Mouse (Mus musculus) 416B (cell line): ENCODE results near the gene Wnk4.

Experiments
- DNase-seq: peaks from one replicate; pipeline ENCODE4 v3.0.0; 2011; ENCODE audit warnings: low read depth

The Wnk4 gene

DNA sequence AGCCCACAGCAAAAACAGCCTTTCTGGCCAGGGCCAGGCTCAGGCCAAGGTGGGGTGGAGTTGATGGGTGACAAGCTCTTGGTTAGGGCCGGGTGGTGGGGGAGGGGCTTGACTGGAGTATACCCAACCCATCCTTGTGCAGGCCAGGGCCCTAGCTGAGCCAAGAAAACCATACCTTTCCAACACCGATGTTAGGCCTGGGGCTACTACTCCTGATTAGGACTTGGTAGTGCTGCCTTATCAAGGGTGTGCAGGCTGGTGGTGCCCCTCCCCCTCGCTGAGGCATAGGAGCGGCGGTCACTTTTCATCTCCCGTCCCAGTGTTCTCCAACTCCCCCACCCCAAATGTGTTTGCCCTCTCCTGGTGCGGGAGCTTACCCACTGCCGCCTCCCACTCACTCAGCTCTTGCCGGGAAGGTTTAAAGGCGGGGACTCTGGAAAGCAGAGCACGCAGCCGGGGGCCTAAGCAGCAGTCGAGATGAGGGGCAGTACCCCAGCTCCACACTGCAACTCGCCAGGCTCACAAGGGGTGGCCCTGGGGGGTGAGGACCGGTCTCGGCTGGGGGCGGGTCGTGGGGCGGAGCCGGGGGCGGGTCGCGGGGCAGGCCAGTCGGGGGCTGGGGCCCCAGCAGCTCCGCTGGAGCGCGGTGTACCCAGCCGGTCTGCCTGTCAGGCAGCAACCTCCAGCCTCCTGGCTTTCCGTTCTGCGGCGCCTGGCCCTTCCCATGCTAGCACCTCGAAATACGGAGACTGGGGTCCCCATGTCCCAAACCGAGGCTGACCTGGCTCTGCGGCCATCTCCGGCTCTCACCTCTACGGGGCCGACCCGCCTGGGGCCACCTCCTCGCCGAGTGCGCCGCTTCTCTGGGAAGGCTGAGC lies at the start of gene Wnk4:
Wnk4 (plus strand) TSS at position 620 of the 878 bp plus-strand sequence.
- DNase-seq, result peak; percentile 45

GRCm38 (mm10) chr11:101211970-101212369 lies 48.4 kb upstream of the Wnk4 start:
- DNase-seq, result peak; percentile 88

DNA sequence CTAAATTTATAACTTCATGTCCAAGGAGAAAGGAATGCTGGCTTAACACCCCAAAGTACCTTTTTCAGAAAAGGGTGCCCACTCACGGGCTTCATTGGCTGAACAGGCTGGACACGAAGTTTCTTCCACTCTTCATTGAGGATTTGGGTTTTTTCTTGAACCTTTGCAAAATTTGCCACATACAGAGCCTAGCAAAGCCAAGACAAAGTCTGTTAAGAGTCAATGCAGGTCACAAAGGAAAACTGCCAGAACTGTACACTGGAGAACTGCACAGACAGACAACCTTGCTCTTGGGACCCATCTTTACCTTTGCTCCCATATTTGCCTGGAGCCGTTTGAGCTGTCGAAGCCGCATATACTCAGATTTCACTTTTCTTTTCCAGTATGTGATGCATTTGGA lies 43.4 kb upstream of the Wnk4 start:
- no peak for DNase-seq

DNA sequence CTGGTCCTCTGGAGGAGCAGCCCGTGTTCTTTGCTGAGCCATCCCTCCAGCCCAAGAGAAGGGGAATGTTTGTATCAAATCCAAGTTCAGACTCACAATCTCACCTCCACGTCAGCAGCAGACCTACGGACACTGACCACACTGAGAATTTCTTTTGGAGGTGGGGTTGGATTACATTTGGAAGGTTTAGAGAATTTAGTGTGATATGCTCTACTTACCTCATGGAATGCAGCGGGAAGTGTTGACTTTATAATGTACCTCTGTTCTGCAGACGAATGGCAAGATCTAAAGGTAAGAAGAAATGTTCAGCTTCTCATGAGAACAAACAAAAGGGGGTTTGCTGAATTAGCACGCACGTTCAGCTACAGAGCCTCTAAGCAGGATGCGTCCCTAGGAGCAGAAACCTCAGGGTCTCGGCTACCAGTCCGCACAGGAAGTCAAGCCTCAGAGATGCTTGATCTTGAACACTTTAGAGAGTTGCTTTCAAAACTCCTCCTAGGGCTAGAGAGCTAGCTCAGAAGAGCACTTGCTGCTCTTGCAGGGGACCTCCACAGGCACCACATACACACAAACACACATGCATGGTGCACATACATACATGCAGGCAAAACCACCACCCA lies 41.8 kb upstream of the Wnk4 start:
- DNase-seq, result no peak

DNA sequence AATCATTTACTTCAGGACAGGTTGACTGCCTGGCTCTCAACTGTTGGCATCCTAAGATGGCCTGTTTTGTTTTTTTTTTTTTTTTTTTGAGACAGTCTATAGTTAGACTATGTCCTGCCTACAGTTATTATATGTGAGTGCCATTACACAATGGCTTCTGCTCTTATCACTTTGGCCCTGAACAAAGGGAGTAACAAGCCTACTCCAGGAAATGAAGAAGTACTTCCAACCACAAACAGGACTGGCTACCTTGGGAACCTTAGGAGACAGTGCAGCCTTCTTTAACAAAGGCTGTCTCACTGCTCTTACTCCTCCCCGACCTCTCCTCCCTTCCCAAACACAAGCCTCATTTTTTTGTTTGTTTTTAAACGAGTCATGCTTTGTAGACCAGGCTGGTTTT lies 39.5 kb upstream of the Wnk4 start:
- DNase-seq, result peak; percentile 78

DNA sequence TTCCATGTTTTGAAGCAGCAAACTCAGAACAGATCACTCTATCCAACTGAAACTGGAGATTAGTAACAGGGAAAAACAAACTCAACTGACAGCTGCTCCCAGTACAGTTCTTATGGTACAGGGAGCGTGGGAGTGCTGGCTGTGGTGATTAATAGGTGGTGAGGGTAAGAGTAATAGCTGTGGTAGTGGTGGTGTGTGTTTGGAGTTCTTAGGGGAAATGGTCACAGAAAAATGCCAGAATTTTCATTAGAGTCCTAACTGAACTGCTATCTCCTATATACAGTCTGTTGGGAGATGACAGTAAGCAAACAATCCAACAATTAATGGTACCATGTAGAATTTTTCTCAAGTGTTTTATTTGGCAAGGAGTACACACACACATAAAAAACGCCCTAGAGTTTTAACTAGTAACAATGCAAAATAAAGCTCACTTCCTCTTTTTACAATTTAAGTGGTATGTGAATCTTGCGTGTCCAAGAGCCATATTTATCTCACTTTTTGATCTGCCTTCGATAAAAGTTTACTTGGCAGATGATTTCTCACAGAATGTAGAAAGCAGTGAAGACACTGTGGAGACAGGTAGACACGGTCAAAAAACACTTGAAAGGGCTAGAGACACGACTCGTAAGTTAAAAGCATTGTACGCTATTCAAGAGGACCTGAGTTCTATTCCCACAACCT lies 38.9 kb upstream of the Wnk4 start:
- peak; percentile 69 for DNase-seq

- peak; percentile 96 for DNase-seq
Observed at GRCm38 (mm10) chr11:101224337-101224736, 36.0 kb upstream of the Wnk4 start.

GRCm38 (mm10) chr11:101225331-101226064 lies 34.9 kb upstream of the Wnk4 start:
- DNase-seq, result peak; percentile 61

DNA sequence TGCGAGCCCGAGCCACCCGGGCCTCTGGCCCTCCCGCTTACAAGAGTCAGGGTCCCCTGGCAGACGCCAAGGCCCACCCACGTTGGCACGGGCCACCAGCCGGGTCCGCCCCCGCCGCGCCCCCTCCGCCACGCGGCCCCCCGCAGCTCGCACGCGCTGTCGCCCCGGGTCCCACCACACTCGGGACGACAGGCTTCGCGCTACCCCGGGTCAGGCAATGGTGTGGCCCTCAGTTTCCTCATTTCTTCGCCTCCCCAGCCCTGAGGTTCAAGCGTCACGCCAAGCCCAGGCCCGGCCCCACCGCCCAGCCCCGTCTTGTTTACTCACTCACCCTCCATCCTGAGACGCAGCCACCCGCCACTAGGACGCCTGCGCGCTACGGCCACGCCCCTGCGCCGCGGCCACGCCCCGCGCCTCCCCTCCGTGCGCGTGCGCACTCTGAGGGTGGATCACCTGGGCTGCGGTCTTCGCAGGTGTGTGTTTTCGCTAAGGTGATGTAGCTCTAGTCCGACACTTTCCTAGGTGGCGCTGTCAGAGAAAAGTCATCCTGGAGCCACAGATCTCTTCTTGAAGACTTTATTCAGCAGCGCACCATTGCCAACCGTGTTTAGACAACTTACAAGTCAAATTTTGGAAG lies 34.2 kb upstream of the Wnk4 start, which contains the start of gene Ezh1:
Ezh1 (minus strand) TSS at position 399 of the 637 bp plus-strand sequence.
- peak; percentile 77 for DNase-seq

DNA sequence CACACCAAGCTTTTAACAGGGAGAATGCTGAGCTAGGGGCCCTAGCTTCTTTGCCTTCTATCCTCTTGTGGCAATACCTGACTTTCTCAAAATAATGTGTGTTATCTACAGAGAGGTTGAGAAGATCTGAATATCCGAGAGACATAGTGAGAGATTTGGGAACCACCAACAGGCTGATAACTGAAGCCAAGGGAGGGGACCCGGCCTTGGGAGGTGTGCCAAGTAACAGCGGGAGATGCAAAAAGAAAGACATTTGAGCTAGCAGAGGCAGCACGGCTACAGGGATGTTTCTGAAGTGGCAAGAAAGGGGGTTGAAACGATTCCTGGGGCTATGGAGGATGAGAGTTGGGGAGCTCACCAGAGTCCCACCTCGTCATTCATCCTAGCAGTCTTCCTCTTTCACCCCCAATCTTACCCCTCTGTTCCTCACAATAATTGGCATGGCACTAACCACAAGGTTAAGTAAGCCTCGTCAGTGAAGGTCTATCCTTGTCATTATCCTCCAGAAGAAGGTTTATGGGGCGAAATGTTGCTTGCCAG lies 30.9 kb upstream of the Wnk4 start:
- DNase-seq, result no peak

DNA sequence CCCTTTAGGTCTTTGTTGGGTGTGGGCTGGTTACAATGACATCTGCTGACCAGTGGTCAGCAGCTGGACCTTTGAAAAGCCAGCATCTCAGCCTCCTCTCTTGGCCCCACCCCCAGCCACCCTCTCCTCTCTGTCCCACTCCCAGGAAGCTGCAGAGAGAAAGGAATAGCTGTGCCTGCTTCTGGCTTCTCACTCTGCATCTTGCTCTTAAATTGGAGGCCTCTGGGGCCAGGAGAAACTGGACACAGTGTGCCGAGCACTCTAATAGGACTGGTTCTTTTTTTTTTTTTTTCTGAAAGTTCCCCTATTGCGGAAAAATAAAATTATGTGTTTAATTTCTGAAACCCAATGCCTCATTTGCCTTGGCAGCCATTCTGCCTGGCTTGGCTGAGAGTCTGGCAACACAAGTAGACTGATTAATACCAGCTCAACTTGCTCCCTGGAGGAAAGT lies 30.3 kb upstream of the Wnk4 start:
- DNase-seq, result no peak

DNA sequence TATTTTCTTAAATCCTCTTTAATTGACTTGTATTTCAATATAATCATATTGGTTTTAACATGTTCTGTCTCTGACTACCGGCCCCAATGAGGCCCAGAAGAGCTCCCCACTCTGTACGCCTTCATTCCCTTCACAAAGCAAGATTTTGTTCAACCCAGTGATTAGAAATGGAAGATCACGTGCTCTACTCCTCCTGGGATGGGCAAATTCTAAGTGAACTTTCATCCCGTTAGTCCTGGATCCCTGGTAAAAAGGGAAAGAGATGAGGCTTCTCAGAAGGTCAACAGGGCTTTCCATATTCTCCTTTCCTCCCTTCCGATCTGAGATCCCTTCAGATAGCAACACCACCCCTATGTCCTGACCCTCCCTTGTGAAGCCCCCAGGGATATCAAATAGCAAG lies 29.8 kb upstream of the Wnk4 start:
- no peak for DNase-seq

- no peak for DNase-seq
Observed at GRCm38 (mm10) chr11:101230991-101231871, 29.1 kb upstream of the Wnk4 start.

DNA sequence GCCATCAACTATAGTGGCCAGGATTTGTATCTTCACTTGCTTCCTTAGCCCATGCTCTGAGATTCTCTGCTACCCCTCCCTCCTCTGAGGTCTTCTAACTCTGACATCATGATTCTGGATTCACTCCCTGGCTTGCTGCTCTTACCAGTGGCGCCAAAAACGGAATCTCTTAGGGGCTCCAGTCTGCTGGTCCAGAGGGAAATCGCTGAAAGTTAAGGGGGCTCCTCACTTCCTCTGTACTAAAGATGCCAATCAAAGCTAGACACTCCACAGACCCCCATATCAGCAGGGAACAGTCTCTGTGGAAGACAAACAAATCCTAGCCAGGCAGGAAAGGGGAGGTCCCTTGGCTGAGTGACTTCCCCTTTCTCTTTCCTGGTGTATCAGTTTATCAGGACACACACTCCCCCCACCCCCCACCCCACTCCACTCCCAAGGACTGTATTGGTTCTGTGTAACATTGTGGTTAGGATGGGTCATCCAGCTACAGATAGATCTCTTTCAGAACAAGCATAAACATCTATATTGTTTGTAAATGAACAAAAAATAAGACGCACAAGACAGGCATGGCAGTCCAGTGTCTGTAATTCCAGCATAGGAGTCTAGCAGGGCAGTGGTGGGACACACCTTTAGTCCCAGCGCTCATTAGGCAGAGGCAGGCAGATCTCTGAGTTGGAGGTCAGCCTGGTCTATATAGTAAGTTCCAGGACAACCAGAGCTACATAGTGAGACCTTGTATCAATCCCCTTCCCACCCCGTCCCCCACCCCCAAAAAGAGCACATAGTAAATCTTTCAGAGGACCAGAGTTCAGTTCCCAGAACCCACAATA lies 28.1 kb upstream of the Wnk4 start:
- peak; percentile 92 for DNase-seq

- DNase-seq, result peak; percentile 85
Observed at GRCm38 (mm10) chr11:101233240-101233639, 27.1 kb upstream of the Wnk4 start.

DNA sequence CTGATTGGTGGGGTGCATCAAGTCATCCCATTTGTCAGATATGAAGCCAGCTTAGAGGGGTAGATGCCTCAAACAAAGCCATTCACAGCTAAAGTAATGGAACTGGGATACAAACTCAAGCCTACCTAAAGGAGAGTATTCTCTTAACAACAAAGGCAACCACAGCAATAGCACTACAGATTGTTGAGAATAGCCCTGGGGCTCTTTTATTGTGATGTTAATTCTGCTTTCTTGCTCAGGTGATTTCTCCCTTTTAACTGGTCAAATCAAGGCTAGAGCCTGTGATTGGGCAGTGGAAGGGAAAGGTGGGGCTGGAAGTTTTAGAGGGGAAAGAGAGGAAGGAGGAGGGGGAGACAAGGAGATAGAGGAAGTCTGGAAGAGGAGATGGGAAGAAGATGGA lies 26.2 kb upstream of the Wnk4 start:
- no peak for DNase-seq

DNA sequence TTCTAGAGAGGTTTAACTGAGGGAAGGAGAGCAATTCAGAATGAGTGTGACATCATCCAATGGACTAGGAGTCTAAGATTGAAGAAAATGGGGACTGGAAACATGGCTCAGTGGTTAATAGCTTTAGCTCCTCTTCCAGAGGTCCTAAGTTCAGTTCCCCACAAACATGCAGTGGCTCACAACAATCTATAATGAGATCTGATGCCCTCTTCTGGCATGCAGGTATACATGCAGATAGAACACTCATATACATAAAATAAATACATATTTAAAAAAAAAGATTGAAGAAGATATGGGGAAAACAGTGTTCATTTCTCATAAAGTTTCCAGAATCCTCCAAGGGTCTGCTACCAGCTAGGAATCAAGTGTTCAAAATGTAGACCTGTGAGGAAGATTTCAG lies 24.9 kb upstream of the Wnk4 start:
- DNase-seq, result peak; percentile 46

- no peak for DNase-seq
Observed at GRCm38 (mm10) chr11:101236782-101237181, 23.6 kb upstream of the Wnk4 start.

DNA sequence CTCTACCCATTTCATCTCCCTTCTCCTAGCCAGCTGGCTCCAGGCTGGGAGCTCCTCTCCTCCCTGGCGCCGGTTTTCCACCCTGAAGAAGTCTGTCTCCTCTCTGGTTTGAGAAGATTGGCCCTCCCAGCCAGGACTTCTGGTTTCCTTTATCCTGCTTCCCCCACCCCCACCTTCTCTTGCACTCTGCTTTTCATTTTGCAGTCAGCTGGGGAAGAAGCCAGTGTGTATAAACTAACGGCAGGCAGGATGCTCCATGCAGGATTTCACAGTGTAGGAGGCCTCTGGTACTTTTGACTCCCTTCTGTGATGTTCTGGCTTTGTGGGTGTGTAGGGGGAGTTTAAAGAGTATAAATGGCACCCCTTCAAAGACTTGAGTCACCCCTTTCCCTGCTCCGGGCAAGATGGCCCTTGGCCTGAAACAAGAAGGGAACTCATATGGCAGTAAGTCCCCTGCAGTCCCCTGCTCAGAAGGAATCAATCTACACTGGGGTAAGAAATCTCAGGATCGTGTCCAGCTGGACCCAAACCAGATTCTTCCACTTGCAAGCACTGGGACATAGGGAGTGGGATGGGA lies 22.2 kb upstream of the Wnk4 start:
- no peak for DNase-seq
